Mouse (Mus musculus): ENCODE measurements at regions not wholly inside any gene's neighbourhood (a gene's known extent, or its start where the extent isn't known, plus 50 kb on each side); places are given as distances from the start of the nearest gene placed in this dataset.

DNA sequence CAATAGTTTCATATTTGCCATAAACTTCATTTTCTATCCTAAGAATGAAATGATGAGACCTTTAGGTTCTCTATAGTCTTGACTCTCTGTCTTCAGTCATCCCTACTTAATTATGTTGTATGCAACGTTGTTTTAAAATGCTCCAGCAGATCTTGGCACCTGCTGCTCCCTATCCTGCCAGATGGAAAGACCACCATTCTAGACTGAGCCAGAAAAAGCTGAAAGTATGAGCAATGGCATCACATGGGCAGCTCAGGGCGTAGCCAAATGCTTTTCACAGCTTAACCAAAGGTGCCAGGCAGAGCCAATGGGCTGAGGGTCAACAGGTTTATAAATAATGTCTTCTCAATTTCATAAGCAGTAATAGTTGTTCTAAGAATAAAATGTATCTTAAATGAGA is 190.2 kb upstream of the Cdh20 start:
- no peak for DNase-seq

DNA sequence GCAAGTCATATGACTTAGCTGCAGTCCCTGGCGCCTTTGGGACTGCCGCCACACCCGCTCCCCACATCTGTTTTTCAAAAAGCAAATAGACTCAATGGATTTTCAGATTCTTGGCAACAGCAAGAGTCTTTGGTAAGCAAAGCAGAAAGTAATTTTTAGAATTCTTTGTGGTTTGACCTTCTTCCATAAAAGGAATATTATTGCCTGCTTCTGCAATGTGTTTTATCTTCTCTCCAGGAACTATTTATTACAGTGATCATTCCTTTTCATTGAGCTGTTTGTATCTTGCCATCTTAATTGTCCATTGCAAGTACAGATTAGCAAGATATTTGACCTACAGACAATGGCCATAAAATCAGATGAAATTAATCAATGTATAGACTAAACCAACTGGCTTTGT is 184.2 kb upstream of the Cdh20 start:
- no peak for DNase-seq

DNA sequence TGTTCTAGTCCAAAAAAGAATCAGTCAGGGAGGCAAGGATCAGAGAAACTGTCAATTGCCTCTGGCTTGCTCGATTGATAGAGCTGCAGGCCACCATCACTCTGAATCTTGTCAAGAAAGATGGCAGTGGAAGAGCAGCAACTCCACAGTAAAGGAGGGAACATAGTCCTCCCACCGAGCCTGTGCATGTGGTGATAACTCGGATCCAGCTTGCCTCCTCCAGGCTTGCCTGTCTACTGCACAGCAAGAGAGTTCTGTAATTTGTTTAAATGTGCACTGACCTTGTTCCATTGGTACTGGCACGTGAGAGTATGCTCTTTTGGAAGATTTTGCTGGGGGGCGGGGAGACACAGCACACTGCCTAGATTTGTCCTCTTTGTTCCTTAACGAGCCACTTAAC is 181.3 kb upstream of the Cdh20 start:
- DNase-seq: no peak

DNA sequence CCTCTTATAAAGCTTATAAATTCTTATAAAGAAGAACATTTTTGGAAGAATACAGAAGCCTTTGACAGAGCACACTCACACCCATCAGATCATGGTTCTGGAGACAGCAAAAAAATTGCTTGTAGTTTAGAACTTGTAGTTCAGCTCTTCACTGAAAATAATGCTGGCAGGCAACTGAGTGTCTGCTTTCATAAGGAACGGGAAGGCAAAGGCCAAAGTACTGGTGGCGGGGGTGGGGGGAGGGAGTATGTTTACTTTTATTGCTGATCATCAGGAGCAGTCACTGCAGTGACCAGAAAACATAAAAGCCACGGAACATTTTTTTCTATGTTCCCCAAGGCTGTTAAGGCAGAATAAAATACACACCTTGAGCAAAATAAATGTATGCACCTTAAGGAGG is 163.0 kb upstream of the Cdh20 start:
- DNase-seq: no peak

DNA sequence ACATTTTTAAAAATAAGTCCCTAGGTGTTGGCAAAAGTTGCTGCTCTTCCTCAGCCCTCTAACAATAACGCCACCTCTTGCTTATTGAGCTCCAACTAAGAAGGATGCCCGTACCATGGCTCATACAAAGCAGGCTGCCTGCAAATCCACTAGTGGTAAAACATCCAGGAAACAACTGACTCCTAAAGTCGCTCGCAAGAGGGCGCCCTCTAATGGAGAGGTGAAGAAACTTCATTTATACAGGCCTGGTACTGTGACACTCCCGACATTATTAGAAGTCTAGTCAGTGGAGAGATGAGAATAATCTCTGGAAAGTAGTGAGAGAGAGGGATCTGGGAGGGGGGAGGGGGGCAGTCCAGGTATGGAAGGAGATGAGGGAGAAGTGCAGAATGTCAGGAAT is 158.9 kb upstream of the Cdh20 start:
- DNase-seq: peak in 1 of 2 experiments; percentile 1

DNA sequence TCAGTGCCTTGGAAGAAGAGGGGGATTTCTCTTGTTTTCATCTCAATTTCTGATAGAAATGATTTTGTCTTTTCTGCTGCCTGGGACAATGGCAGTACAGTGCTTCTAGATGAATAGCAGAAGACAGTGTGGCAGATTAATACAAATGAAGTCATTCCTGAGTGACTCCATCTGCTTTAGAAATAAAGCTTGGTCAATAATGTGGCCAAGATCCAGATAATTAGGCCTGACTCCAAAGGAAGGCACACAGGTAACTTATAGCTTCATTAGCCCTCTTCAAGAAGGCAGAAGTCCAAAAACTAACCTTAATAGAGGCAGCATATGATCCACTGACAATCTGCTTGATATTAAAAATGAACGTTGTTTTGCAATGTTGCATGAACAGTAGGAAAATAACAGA is 151.0 kb upstream of the Cdh20 start:
- DNase-seq: no peak

DNA sequence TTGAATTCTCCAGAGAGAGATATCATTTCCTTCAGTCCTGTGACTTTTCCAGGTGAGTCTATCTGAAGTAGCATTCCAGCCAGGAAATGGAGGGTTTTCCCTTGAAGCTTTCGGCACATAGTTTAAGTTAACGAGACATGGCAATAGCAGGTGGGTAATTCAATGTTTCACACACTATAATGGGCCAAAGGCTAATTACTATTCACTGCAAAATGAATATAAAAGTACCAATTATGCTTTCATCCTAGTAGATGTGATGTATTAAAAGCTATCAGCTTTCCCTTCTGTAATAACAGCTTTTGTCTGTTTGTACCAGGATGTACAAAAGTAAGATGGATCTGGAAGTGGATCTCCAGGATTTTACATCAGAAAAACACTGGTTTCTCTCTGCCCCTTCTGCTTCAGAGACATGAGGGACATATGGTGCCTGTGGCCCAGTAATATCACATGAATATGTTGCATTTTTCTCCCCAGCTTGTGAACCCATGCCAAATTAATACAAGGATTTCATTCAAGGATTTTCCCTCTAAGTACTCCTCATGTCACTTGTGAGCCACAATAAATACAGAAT is 148.4 kb upstream of the Cdh20 start:
- DNase-seq: no peak

DNA sequence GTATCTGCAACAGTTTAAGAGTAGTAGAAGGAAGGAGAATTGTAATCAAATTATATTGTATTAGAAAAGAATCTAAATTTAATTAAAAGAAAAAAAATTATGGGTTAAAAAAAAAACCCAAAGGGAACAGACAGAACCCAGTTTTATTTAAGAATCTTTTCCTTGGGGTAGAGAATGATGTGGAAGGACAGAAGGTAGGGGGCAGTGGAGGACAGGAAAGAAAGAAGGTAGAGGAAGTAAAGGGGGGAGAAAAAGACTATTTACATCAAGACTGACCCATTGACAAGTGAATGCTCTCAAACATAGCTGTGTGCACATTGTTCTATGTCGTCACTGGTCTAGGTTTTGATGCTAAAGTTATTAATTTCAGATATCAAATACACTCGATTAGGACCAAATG is 142.8 kb upstream of the Cdh20 start:
- no peak for DNase-seq

DNA sequence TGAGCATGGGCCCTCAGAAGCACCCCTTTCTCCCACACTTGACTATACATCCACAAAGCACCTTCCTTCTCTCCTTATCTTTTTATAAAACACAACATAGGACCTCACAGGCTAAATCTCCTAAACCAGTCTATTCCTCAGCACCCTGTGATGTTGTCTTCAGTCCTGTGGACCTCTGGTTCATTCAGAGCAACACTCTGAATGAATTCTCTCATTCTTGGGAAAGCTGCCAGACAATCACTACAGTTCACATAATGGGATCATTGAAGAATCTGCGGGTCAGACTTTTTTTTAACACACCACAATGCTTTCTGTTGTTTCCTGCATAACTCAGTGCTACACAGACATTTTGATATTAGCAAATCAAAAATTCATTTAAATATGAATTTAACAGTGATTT is 115.9 kb upstream of the Cdh20 start:
- no peak for DNase-seq

Data from adrenal gland, postnatal 36 days (tissue).